ENCODE assay signal across 18 mouse cellular contexts in genomic region chr8:108689694-108690093, GRCm38 (mm10).
"Had no signal": no experiment of that assay in that cellular context is flagged by ENCODE, and none has a peak within 500 bp of the region (broad histone marks: within the 10 kb centered on the region; RNA-seq: fewer than 3 reads in every experiment).

No protein-coding gene starts in this region.

- H3K4me2 ChIP-seq: lung, embryonic 14.5 days; midbrain, embryonic 12.5 days; neural tube, embryonic 13.5 days; neural tube, embryonic 15.5 days had no signal

- H3K4me3 ChIP-seq: midbrain, embryonic 10.5 days; midbrain, embryonic 12.5 days; myocyte; neural tube, embryonic 13.5 days; neural tube, embryonic 15.5 days had no signal

- H3K9ac ChIP-seq: lung, embryonic 14.5 days; midbrain, embryonic 12.5 days; neural tube, embryonic 13.5 days; neural tube, embryonic 15.5 days had no signal

- ATAC-seq: midbrain, embryonic 16.5 days had no signal

- H3K9me3 ChIP-seq: midbrain, embryonic 10.5 days; midbrain, embryonic 12.5 days; neural tube, embryonic 13.5 days; neural tube, embryonic 15.5 days had no signal

- H3K36me3 ChIP-seq: midbrain, embryonic 10.5 days; midbrain, embryonic 12.5 days; neural tube, embryonic 13.5 days; neural tube, embryonic 15.5 days had no signal

- H3K27ac ChIP-seq: midbrain, embryonic 10.5 days; midbrain, embryonic 12.5 days; neural tube, embryonic 15.5 days had no signal

- DNase-seq: lung, adult 18-20 months; lung, embryonic 14.5 days; lung, postnatal 10 days; lung, postnatal 4 days; midbrain, embryonic 14.5 days; right cerebral cortex, adult 18-20 months; right cerebral cortex, postnatal 25 days; right cerebral cortex, postnatal 4 days; spleen, adult 18-20 months; thymus, adult 18-20 months; thymus, postnatal 14 days; thymus, postnatal 36 days had no signal
